Mouse (Mus musculus) stomach, embryonic 15.5 days (tissue): ENCODE measurements around the gene Klf9. TPM values are rescaled to one million over a fixed set of nuclear protein-coding genes. Genes with fewer than 3 reads are reported as not detected.

ENCODE experiments used
- ATAC-seq: fragments of 200-750 bp; cut with Nextera tagmentation; 2 replicates; pipeline ENCODE4 v1.8.0; 2017; ENCODE audit warnings: low read depth, moderate number of reproducible peaks, moderate TSS enrichment; ENCODE audit not compliant: insufficient read depth, low FRiP score
- H3K27ac ChIP-seq: fragments of 300-500 bp; sonication (generic); 2 replicates; pipeline ENCODE4 v1.5.1; 2015; ENCODE audit warnings: mild to moderate bottlenecking, inconsistent platforms
- H3K27me3 ChIP-seq: fragments of 300-500 bp; sonication (generic); replicated peaks from 2 replicates; pipeline ENCODE4 v1.6.1; 2015; ENCODE audit warnings: inconsistent platforms
- H3K36me3 ChIP-seq: fragments of 300-500 bp; sonication (generic); 2 replicates; pipeline ENCODE4 v1.6.1; 2015; ENCODE audit warnings: inconsistent platforms
- H3K4me1 ChIP-seq: fragments of 300-500 bp; sonication (generic); 2 replicates; pipeline ENCODE4 v1.6.1; 2015; ENCODE audit warnings: inconsistent platforms
- H3K4me2 ChIP-seq: fragments of 300-500 bp; sonication (generic); 2 replicates; pipeline ENCODE4 v1.6.1; 2015; ENCODE audit warnings: mild to moderate bottlenecking, inconsistent platforms
- H3K4me3 ChIP-seq: fragments of 300-500 bp; sonication (generic); replicated peaks from 2 replicates; pipeline ENCODE4 v1.5.1; 2015; ENCODE audit warnings: inconsistent platforms
- H3K9ac ChIP-seq: fragments of 300-500 bp; sonication (generic); 2 replicates; pipeline ENCODE4 v1.6.1; 2015; ENCODE audit warnings: inconsistent platforms
- H3K9me3 ChIP-seq: fragments of 300-500 bp; sonication (generic); 2 replicates; pipeline ENCODE4 v1.6.1; 2016; ENCODE audit warnings: inconsistent platforms
- WGBS: fragments of 180-500 bp; shearing (Covaris S2); methylation state at CpG from one replicate; pipeline ENCODE4 v1.1.7; 2015; 5-methylcytosine and 5-hydroxymethylcytosine counted together
- polyA plus RNA-seq: library from polyadenylated mRNA; unstranded; fragments of >200 nt; fragmentation: Nextera tagmentation; extraction: Ambion mirVana; gene quantifications from 2 replicates; pipeline ENCODE4 v1.2.1, GENCODE M21; 2015

Gene Klf9
- polyA plus RNA-seq, 1 experiment from 2014 or later, result 8.1 TPM

- ATAC-seq, result no peak
- peak overlapping the region; percentile 51 for H3K27ac ChIP-seq
These were observed 8.2 kb upstream of the Klf9 start for GRCm38 (mm10) chr19:23132720-23133426.

GRCm38 (mm10) chr19:23133427-23134094 lies 7.5 kb upstream of the Klf9 start:
- Histone ChIP-seq H3K36me3 (no peaks in the 10 kb centered on the region), H3K27me3 (peaks cover 6% of the 10 kb centered on the region; the same call in 1 of the 2 replicates), H3K9me3 (no peaks in the 10 kb centered on the region), H3K4me1 (peaks cover 32% of the 10 kb centered on the region), H3K27ac (peak overlapping the region; percentile 51), H3K4me3 (no peak overlapping the region; the same call in 1 of the 2 replicates), H3K9ac (no peak overlapping the region), H3K4me2 (peak overlapping the region; percentile 93)
- ATAC-seq, result no peak
- 30% methylated on average over 9 of the region's 9 CpGs for WGBS

More at GRCm38 (mm10) chr19:23132720-23133426, 8.2 kb upstream of the Klf9 start:
- no peak overlapping the region for H3K4me2 ChIP-seq
- peaks cover 32% of the 10 kb centered on the region for H3K4me1 ChIP-seq
- no peak overlapping the region for H3K4me3 ChIP-seq
- H3K27me3 ChIP-seq, result peaks cover 6% of the 10 kb centered on the region; the same call in 1 of the 2 replicates
- H3K9ac ChIP-seq, result no peak overlapping the region
- WGBS, result 43% methylated on average over 7 of the region's 7 CpGs
- no peaks in the 10 kb centered on the region for H3K9me3 ChIP-seq
- H3K36me3 ChIP-seq, result no peaks in the 10 kb centered on the region

- peaks cover 32% of the 10 kb centered on the region for H3K4me1 ChIP-seq
- peaks cover 6% of the 10 kb centered on the region; the same call in 1 of the 2 replicates for H3K27me3 ChIP-seq
- no peaks in the 10 kb centered on the region for H3K36me3 ChIP-seq
- ATAC-seq, result peak; percentile 23; the same call in 1 of the 2 replicates
- peak overlapping the region; percentile 91; the same call in 1 of the 2 replicates for H3K27ac ChIP-seq
- H3K9me3 ChIP-seq, result no peaks in the 10 kb centered on the region
- H3K9ac ChIP-seq, result no peak overlapping the region
- 3% methylated on average over 14 of the region's 14 CpGs for WGBS
- H3K4me2 ChIP-seq, result peak overlapping the region; percentile 93
- H3K4me3 ChIP-seq, result peak overlapping the region; percentile 43
These were observed 7.0 kb upstream of the Klf9 start for GRCm38 (mm10) chr19:23134095-23134440.

GRCm38 (mm10) chr19:23134441-23135301 lies 6.4 kb upstream of the Klf9 start:
- peak overlapping the region; percentile 43 for H3K4me3 ChIP-seq
- no peaks in the 10 kb centered on the region for H3K36me3 ChIP-seq
- no peaks in the 10 kb centered on the region for H3K9me3 ChIP-seq
- peak overlapping the region; percentile 91 for H3K27ac ChIP-seq
- WGBS, result under 1% methylated on average over 47 of the region's 47 CpGs
- peaks cover 6% of the 10 kb centered on the region; the same call in 1 of the 2 replicates for H3K27me3 ChIP-seq
- peak overlapping the region; percentile 93 for H3K4me2 ChIP-seq
- peaks cover 32% of the 10 kb centered on the region for H3K4me1 ChIP-seq
- peak overlapping the region; percentile 19; the same call in 1 of the 2 replicates for H3K9ac ChIP-seq
- peak; percentile 63 for ATAC-seq

- Histone ChIP-seq H3K9me3 (no peaks in the 10 kb centered on the region), H3K4me1 (peaks cover 35% of the 10 kb centered on the region), H3K4me3 (peak overlapping the region; percentile 43), H3K36me3 (no peaks in the 10 kb centered on the region), H3K9ac (peak overlapping the region; percentile 29; the same call in 1 of the 2 replicates), H3K27ac (peak overlapping the region; percentile 91), H3K4me2 (peak overlapping the region; percentile 93), H3K27me3 (peaks cover 6% of the 10 kb centered on the region; the same call in 1 of the 2 replicates)
- WGBS, result under 1% methylated on average over 55 of the region's 55 CpGs
- peak; percentile 34 for ATAC-seq
These were observed 5.5 kb upstream of the Klf9 start for GRCm38 (mm10) chr19:23135349-23136201.

GRCm38 (mm10) chr19:23136202-23136850 lies 4.7 kb upstream of the Klf9 start:
- Histone ChIP-seq H3K9ac (peak overlapping the region; percentile 29; the same call in 1 of the 2 replicates), H3K4me1 (peaks cover 35% of the 10 kb centered on the region), H3K4me2 (peak overlapping the region; percentile 93), H3K36me3 (no peaks in the 10 kb centered on the region), H3K27me3 (peaks cover 6% of the 10 kb centered on the region; the same call in 1 of the 2 replicates), H3K4me3 (peak overlapping the region; percentile 43), H3K27ac (peak overlapping the region; percentile 91), H3K9me3 (no peaks in the 10 kb centered on the region)
- ATAC-seq, result no peak
- WGBS, result 7% methylated on average over 27 of the region's 27 CpGs

GRCm38 (mm10) chr19:23137295-23137694 lies 3.7 kb upstream of the Klf9 start:
- peaks cover 35% of the 10 kb centered on the region for H3K4me1 ChIP-seq
- no peaks in the 10 kb centered on the region for H3K36me3 ChIP-seq
- H3K4me2 ChIP-seq, result no peak overlapping the region
- 58% methylated on average over 2 of the region's 2 CpGs for WGBS
- H3K9me3 ChIP-seq, result no peaks in the 10 kb centered on the region
- H3K27me3 ChIP-seq, result peaks cover 6% of the 10 kb centered on the region; the same call in 1 of the 2 replicates
- ATAC-seq, result no peak
- no peak overlapping the region for H3K9ac ChIP-seq
- H3K27ac ChIP-seq, result no peak overlapping the region
- no peak overlapping the region for H3K4me3 ChIP-seq

- ATAC-seq, result no peak
- Histone ChIP-seq H3K4me2 (peak overlapping the region; percentile 82), H3K27ac (peak overlapping the region; percentile 88)
These were observed 1.1 kb upstream of the Klf9 start for GRCm38 (mm10) chr19:23139756-23140470.

GRCm38 (mm10) chr19:23141391-23142281 lies 610 bp downstream of the Klf9 start:
- H3K4me2 ChIP-seq, result peak overlapping the region; percentile 82
- peak overlapping the region; percentile 36 for H3K9ac ChIP-seq
- peaks cover 2% of the 10 kb centered on the region; the same call in 1 of the 2 replicates for H3K27me3 ChIP-seq
- 0 out of 2 replicates have a peak, but pooled peaks cover 7% of the 10 kb centered on the region for H3K4me1 ChIP-seq
- no peaks in the 10 kb centered on the region for H3K9me3 ChIP-seq
- H3K36me3 ChIP-seq, result no peaks in the 10 kb centered on the region
- WGBS, result under 1% methylated on average over 93 of the region's 94 CpGs
- peak overlapping the region; percentile 88 for H3K27ac ChIP-seq
- ATAC-seq, result peak; percentile 6; the same call in 1 of the 2 replicates
- peak overlapping the region; percentile 56 for H3K4me3 ChIP-seq

More at GRCm38 (mm10) chr19:23139756-23140470, 1.1 kb upstream of the Klf9 start:
- Histone ChIP-seq H3K4me3 (peak overlapping the region; percentile 56), H3K9me3 (no peaks in the 10 kb centered on the region), H3K36me3 (no peaks in the 10 kb centered on the region), H3K27me3 (peaks cover 2% of the 10 kb centered on the region; the same call in 1 of the 2 replicates), H3K9ac (no peak overlapping the region; the same call in 1 of the 2 replicates), H3K4me1 (peaks cover 23% of the 10 kb centered on the region)
- 42% methylated on average over 12 of the region's 12 CpGs for WGBS
